Mouse (Mus musculus): ENCODE measurements around the gene Hist1h2bl. TPM values are rescaled to one million over a fixed set of nuclear protein-coding genes. Genes with fewer than 3 reads are reported as not detected.
"Not testable (repeated sequence)": the region's sequence is repeated elsewhere in the genome, so short reads cannot be mapped to it uniquely, and the experiment has no call there.

The Hist1h2bl gene
- total and polyA plus RNA-seq, 2 experiments: 1.5 TPM; not detected in 1

DNA sequence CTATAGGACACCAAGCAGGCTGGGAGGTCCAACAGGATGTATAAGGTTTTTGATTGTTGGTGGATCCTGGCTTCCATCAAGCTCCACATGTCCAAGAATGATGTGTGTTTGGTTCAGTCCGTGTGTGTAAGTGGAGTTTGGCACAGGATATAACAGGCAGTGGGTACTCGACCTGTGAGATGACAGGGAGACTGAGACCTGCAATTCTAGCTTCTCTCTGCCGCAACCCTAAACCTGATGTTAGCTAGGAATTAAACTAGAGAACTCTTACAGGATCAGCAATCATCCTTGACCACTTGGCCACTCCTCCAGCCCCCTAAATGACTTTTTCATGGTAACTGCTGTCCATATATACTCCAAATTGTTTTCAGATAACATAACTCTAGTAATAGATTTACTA lies 36.4 kb upstream of the Hist1h2bl start:
- Histone ChIP-seq H3K4me3 (ENCODE audit: insufficient read depth, low read depth, low read length) (no peak overlapping the region), H3K4me1 (ENCODE audit: control insufficient read depth, insufficient read depth, low read length) (peaks cover 7% of the 10 kb centered on the region), H3K27me3 (ENCODE audit: control insufficient read depth, insufficient read depth, low read length) (no peaks in the 10 kb centered on the region), H3K27ac (replicated peaks; ENCODE audit: insufficient read depth, low read depth, low read length) (no peak overlapping the region), H3K36me3 (ENCODE audit: control insufficient read depth, insufficient read depth, low read length) (no peaks in the 10 kb centered on the region; the same call in 1 of the 2 replicates), H3K9ac (ENCODE audit: low read depth, low read length) (no peak overlapping the region), H3K79me2 (ENCODE audit: control insufficient read depth, insufficient read depth, low read length) (no peaks in the 10 kb centered on the region; the same call in 1 of the 2 replicates)
- 60% methylated on average over 3 of the region's 3 CpGs for WGBS
- TF ChIP-seq POLR2A (IDR thresholded peaks at IDR 0.05; ENCODE audit: extremely low read depth, insufficient read depth, low read length): no peak
- no peak for TF ChIP-seq CTCF (IDR thresholded peaks at IDR 0.05; ENCODE audit: low read depth, low read length)
- DNase-seq (ENCODE audit: extremely low read depth, low read depth, low spot score): no peak

DNA sequence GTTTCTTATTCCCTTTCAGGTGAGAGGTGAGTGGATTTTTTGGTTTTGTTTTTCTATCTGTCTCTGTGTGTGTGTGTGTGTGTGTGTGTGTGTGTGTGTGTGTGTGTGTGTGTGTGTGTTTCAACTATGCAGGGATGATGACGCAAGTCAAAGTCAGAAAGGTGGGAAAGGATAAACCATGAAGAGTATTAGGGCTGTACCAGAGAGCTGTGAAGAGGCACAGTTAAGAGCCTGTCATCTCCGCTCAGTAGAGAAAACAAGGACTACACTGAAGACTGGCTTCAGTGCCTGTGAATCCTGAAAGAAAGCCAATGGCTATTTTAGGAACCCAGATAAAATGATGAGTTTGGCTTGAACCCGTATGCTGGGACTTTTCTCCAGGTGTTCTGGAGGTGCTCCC lies 35.9 kb upstream of the Hist1h2bl start:
- Histone ChIP-seq H3K9ac (ENCODE audit: low read depth, low read length) (no peak overlapping the region), H3K36me3 (ENCODE audit: control insufficient read depth, insufficient read depth, low read length) (peaks cover 2% of the 10 kb centered on the region; the same call in 1 of the 2 replicates), H3K4me1 (ENCODE audit: control insufficient read depth, insufficient read depth, low read length) (peaks cover 7% of the 10 kb centered on the region), H3K79me2 (ENCODE audit: control insufficient read depth, insufficient read depth, low read length) (no peaks in the 10 kb centered on the region; the same call in 1 of the 2 replicates), H3K4me3 (ENCODE audit: insufficient read depth, low read depth, low read length) (no peak overlapping the region), H3K27ac (replicated peaks; ENCODE audit: insufficient read depth, low read depth, low read length) (no peak overlapping the region), H3K27me3 (ENCODE audit: control insufficient read depth, insufficient read depth, low read length) (no peaks in the 10 kb centered on the region)
- WGBS: 89% methylated on average over 3 of the region's 3 CpGs
- TF ChIP-seq POLR2A (IDR thresholded peaks at IDR 0.05; ENCODE audit: extremely low read depth, insufficient read depth, low read length) (no peak), CTCF (IDR thresholded peaks at IDR 0.05; ENCODE audit: low read depth, low read length) (no peak)
- no peak for DNase-seq (ENCODE audit: extremely low read depth, low read depth, low spot score)

- TF ChIP-seq POLR2A (IDR thresholded peaks at IDR 0.05; ENCODE audit: extremely low read depth, insufficient read depth, low read length) (no peak), CTCF (IDR thresholded peaks at IDR 0.05; ENCODE audit: low read depth, low read length) (no peak)
- H3K4me1 ChIP-seq (ENCODE audit: control insufficient read depth, insufficient read depth, low read length): peaks cover 7% of the 10 kb centered on the region
- no peak for DNase-seq (ENCODE audit: extremely low read depth, low read depth, low spot score)
- H3K4me3 ChIP-seq (ENCODE audit: insufficient read depth, low read depth, low read length): no peak overlapping the region
- peaks cover 2% of the 10 kb centered on the region; the same call in 1 of the 2 replicates for H3K36me3 ChIP-seq (ENCODE audit: control insufficient read depth, insufficient read depth, low read length)
- no peaks in the 10 kb centered on the region; the same call in 1 of the 2 replicates for H3K79me2 ChIP-seq (ENCODE audit: control insufficient read depth, insufficient read depth, low read length)
- no peak overlapping the region for H3K9ac ChIP-seq (ENCODE audit: low read depth, low read length)
- H3K27me3 ChIP-seq (ENCODE audit: control insufficient read depth, insufficient read depth, low read length): no peaks in the 10 kb centered on the region
- H3K27ac ChIP-seq (replicated peaks; ENCODE audit: insufficient read depth, low read depth, low read length): no peak overlapping the region
These were observed 35.5 kb upstream of the Hist1h2bl start for GRCm38 (mm10) chr13:21751417-21751816.

DNA sequence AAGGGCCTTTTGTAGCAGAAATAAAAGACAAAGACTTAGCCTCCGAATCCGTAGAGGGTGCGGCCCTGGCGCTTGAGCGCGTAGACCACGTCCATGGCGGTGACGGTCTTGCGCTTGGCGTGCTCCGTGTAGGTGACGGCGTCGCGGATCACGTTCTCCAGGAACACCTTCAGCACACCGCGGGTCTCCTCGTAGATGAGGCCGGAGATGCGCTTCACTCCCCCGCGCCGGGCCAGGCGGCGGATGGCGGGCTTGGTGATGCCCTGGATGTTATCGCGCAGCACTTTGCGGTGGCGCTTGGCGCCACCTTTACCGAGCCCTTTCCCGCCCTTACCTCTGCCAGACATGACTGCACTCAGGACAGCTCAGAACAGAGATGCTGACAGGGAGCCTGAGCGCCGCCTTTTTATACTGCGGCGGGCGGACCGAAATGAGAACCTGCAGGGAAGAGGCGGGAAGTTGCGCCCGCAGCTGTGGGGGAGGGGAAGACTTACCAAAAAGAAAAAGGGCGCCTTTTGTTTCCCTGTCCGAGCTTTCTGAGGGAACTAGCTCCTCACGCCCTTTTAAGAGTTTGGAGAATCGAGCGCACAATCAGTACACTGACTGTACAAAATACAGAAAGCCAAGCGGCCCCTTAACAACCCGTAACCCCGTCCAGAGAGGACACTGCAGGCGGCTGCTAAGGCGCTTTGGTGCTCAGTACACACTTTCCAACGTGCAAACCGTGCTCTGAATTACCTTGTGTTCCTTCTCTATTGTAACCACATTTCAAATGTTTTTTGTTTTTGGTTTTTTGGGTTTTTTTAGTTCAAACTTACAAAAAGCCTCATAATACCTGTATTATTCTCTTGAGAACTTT lies 34.4 kb upstream of the Hist1h2bl start, which contains the start of gene Hist1h4k:
Hist1h4k (minus strand) TSS at position 347 of the 859 bp plus-strand sequence.
- H3K27me3 ChIP-seq (ENCODE audit: control insufficient read depth, insufficient read depth, low read length); H3K27ac ChIP-seq (replicated peaks; ENCODE audit: insufficient read depth, low read depth, low read length); H3K4me1 ChIP-seq (ENCODE audit: control insufficient read depth, insufficient read depth, low read length); H3K36me3 ChIP-seq (ENCODE audit: control insufficient read depth, insufficient read depth, low read length); H3K79me2 ChIP-seq (ENCODE audit: control insufficient read depth, insufficient read depth, low read length): not testable (repeated sequence)
- WGBS: under 1% methylated on average over 51 of the region's 56 CpGs
- Histone ChIP-seq H3K9ac (ENCODE audit: low read depth, low read length) (peak within 1 kb of the TSS; percentile 50), H3K4me3 (ENCODE audit: insufficient read depth, low read depth, low read length) (peak within 1 kb of the TSS; percentile 55)
- TF ChIP-seq POLR2A (IDR thresholded peaks at IDR 0.05; ENCODE audit: extremely low read depth, insufficient read depth, low read length): peak; percentile 64; the same call in 1 of the 2 replicates
- DNase-seq (ENCODE audit: extremely low read depth, low read depth, low spot score): peak; percentile 29

- Histone ChIP-seq H3K36me3 (ENCODE audit: control insufficient read depth, insufficient read depth, low read length) (peaks cover 2% of the 10 kb centered on the region; the same call in 1 of the 2 replicates), H3K27ac (replicated peaks; ENCODE audit: insufficient read depth, low read depth, low read length) (no peak overlapping the region), H3K4me1 (ENCODE audit: control insufficient read depth, insufficient read depth, low read length) (peaks cover 6% of the 10 kb centered on the region), H3K27me3 (ENCODE audit: control insufficient read depth, insufficient read depth, low read length) (no peaks in the 10 kb centered on the region), H3K79me2 (ENCODE audit: control insufficient read depth, insufficient read depth, low read length) (no peaks in the 10 kb centered on the region; the same call in 1 of the 2 replicates), H3K4me3 (ENCODE audit: insufficient read depth, low read depth, low read length) (peak overlapping the region; percentile 55), H3K9ac (ENCODE audit: low read depth, low read length) (peak overlapping the region; percentile 28)
- no peak for TF ChIP-seq POLR2A (IDR thresholded peaks at IDR 0.05; ENCODE audit: extremely low read depth, insufficient read depth, low read length)
- TF ChIP-seq CTCF (IDR thresholded peaks at IDR 0.05; ENCODE audit: low read depth, low read length): no peak
- WGBS: 13% methylated on average over 5 of the region's 5 CpGs
- no peak for DNase-seq (ENCODE audit: extremely low read depth, low read depth, low spot score)
These were observed 33.6 kb upstream of the Hist1h2bl start for GRCm38 (mm10) chr13:21749387-21750158.
